Mouse (Mus musculus): Measurements from ENCODE around the gene Sh3bp5. TPM values are rescaled to one million over a fixed set of nuclear protein-coding genes. Genes with fewer than 3 reads are reported as not detected.
"Not testable (repeated sequence)": the region's sequence is repeated elsewhere in the genome, so short reads cannot be mapped to it uniquely, and the experiment has no call there.

Sh3bp5 gene
- polyA plus RNA-seq, 1 experiment from 2014 or later, result 9.9 TPM

DNA sequence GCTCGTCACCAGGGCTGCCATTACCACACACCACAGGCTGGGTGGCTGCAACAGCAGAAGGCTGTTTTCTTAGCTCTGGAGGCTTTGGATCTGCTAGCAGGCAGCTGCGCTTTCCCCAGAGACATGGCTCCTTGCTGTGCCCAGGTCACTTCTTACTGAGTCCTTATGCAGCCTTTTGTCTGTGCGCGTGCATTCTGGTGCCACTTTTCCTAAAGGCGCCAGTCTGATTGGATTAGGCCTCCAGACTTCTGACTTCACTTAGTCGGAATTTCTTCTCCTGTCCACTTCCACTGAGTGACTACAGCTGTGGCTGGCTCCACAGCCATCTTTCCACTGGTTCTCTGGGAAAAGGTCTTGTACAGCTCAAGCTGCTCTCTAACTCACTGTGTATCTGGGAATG lies 27.0 kb upstream of the Sh3bp5 start:
- Histone ChIP-seq H3K4me3 (ENCODE audit: low read depth, low read length) (no peak overlapping the region), H3K9me3 (ENCODE audit: control insufficient read depth, low read length) (no peaks in the 10 kb centered on the region), H3K9ac (ENCODE audit: low read length) (no peak overlapping the region), H3K27me3 (ENCODE audit: control insufficient read depth, insufficient read depth, low read length) (no peaks in the 10 kb centered on the region), H3K4me2 (replicated peaks; ENCODE audit: low read depth) (no peak overlapping the region), H3K4me1 (replicated peaks; ENCODE audit: control insufficient read depth, insufficient read depth) (no peaks in the 10 kb centered on the region), H3K36me3 (ENCODE audit: control insufficient read depth, insufficient read depth, low read length) (no peaks in the 10 kb centered on the region), H3K27ac (replicated peaks) (peak overlapping the region; percentile 58)
- 48% methylated on average over 6 of the region's 6 CpGs for WGBS
- DNase-seq (ENCODE audit: low spot score) (no peak), ATAC-seq (ENCODE audit: low FRiP score, low TSS enrichment) (peak; percentile 59; the same call in 1 of the 2 replicates)
- no peak for TF ChIP-seq CTCF (IDR thresholded peaks at IDR 0.05; ENCODE audit: low read depth)
- no peak for TF ChIP-seq EP300 (optimal IDR thresholded peaks at IDR 0.05)

DNA sequence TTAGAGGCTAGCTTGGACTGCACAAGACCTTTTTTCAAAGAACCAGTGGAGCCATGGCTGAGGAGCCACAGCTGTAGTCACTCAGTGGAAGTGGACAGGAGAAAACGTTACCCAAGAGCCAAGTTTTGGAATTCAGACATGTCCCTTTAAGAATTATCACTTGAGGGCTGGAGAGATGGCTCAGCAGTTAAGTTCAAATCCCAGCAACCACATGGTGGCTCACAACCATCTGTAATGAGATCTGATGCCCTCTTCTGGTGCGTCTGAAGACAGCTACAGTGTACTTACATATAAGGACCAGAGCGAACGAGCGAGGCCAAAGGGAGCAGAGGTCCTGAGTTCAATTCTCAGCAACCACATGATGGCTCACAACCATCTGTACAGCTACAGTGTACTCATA lies 26.3 kb upstream of the Sh3bp5 start:
- not testable (repeated sequence) for DNase-seq (ENCODE audit: low spot score); H3K4me1 ChIP-seq (replicated peaks; ENCODE audit: control insufficient read depth, insufficient read depth); H3K36me3 ChIP-seq (ENCODE audit: control insufficient read depth, insufficient read depth, low read length); H3K27ac ChIP-seq (replicated peaks); H3K4me3 ChIP-seq (ENCODE audit: low read depth, low read length); H3K9me3 ChIP-seq (ENCODE audit: control insufficient read depth, low read length); H3K4me2 ChIP-seq (replicated peaks; ENCODE audit: low read depth); H3K9ac ChIP-seq (ENCODE audit: low read length); H3K27me3 ChIP-seq (ENCODE audit: control insufficient read depth, insufficient read depth, low read length); ATAC-seq (ENCODE audit: low FRiP score, low TSS enrichment)
- WGBS, result 73% methylated on average over 5 of the region's 5 CpGs
- TF ChIP-seq CTCF (IDR thresholded peaks at IDR 0.05; ENCODE audit: low read depth), result peak; percentile 46

DNA sequence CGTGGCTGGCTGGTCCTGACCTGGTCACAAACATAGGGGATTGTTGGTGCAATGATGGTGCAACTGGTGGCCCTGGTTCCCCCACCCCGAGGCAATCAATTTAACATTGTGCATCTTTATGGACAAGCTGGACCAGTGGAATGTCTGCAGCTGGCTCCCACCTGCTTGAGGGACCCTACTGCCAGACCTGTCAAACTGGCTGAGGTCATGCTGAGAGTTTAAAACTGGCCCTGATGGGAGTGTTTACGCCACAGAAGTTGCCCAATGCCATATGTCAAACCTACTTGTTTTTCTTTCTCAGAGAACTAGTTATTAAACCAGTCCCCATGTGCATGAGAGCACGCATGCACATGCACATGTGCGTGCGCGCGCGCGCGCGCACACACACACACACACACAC lies 22.1 kb upstream of the Sh3bp5 start:
- WGBS, result 83% methylated on average over 12 of the region's 12 CpGs
- DNase-seq (ENCODE audit: low spot score) (no peak), ATAC-seq (ENCODE audit: low FRiP score, low TSS enrichment) (no peak)
- Histone ChIP-seq H3K27me3 (ENCODE audit: control insufficient read depth, insufficient read depth, low read length) (no peaks in the 10 kb centered on the region), H3K4me2 (replicated peaks; ENCODE audit: low read depth) (no peak overlapping the region), H3K4me3 (ENCODE audit: low read depth, low read length) (no peak overlapping the region), H3K9me3 (ENCODE audit: control insufficient read depth, low read length) (no peaks in the 10 kb centered on the region), H3K27ac (replicated peaks) (no peak overlapping the region), H3K4me1 (replicated peaks; ENCODE audit: control insufficient read depth, insufficient read depth) (no peaks in the 10 kb centered on the region), H3K36me3 (ENCODE audit: control insufficient read depth, insufficient read depth, low read length) (no peaks in the 10 kb centered on the region), H3K9ac (ENCODE audit: low read length) (no peak overlapping the region)
- no peak for TF ChIP-seq EP300 (optimal IDR thresholded peaks at IDR 0.05)
- TF ChIP-seq CTCF (IDR thresholded peaks at IDR 0.05; ENCODE audit: low read depth), result no peak

DNA sequence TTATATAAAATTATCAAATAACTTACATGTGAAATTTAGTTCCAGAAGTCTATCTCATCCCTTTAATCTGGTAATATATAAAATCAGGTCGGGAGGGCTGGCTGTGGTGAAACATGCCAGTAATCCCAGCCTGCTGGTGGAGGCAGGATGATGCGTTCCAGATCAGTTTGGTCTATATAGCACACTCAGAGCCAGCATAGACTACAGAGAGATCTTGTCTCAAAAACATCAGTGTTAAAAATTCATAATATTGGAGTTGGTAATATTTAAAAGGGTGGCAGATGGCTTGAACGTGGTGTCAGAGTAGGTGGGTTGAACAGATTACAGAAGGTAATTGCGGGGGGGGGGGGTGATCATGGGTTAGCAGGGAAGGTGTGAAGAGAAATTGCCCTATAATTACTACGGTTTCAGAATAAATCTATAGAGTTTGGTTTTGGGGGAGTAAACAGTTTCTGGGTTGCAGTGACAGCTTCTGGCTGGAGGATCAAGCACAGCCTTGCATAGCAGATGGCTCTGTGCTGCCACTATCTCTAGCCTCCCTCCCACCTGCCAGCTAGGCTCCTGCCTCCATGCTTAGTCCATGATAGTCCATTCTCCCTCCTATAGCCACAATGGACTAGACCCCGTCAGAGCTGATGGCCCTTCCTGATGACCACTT lies 20.3 kb upstream of the Sh3bp5 start:
- Histone ChIP-seq H3K36me3 (ENCODE audit: control insufficient read depth, insufficient read depth, low read length) (no peaks in the 10 kb centered on the region), H3K9me3 (ENCODE audit: control insufficient read depth, low read length) (no peaks in the 10 kb centered on the region), H3K4me1 (replicated peaks; ENCODE audit: control insufficient read depth, insufficient read depth) (no peaks in the 10 kb centered on the region), H3K27ac (replicated peaks) (no peak overlapping the region), H3K4me3 (ENCODE audit: low read depth, low read length) (no peak overlapping the region), H3K27me3 (ENCODE audit: control insufficient read depth, insufficient read depth, low read length) (no peaks in the 10 kb centered on the region), H3K9ac (ENCODE audit: low read length) (no peak overlapping the region), H3K4me2 (replicated peaks; ENCODE audit: low read depth) (no peak overlapping the region)
- WGBS, result 73% methylated on average over 6 of the region's 6 CpGs
- DNase-seq (ENCODE audit: low spot score), result no peak
- no peak for TF ChIP-seq CTCF (IDR thresholded peaks at IDR 0.05; ENCODE audit: low read depth)
- TF ChIP-seq EP300 (optimal IDR thresholded peaks at IDR 0.05), result no peak
- no peak for ATAC-seq (ENCODE audit: low FRiP score, low TSS enrichment)

DNA sequence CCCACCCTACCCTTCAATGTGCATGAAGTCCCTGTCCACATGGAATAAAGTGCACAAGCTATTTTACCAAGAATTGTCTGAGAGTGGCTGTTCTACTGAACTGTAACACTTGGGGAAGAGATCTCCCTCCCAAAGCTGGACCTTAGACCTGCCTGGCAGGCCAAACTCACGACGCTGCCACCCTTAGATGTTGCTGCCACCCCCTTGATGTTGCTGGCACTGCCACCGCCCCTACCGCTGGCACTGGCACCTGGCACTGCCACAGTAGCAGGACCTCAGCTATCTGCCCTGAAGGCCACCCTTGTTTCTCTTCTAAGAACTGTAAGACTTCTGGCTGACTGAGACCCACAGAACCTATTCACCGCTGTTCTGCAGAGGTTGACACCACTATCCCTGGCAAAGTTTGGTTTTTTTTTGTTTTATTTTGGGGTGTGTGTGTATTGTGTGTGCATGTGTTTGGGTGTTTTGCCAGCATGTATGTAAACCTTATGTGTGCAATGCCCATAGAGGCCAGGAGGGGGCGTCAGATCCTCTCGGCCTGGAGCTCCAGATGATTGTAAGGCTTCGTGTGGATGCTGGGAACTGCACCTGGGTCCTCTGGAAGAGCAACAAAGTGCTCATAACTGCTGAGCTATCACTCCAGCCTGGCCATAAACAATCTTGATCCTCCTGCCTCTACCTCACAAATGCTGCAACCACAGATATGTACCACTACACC lies 19.1 kb upstream of the Sh3bp5 start:
- 84% methylated on average over 8 of the region's 8 CpGs for WGBS
- DNase-seq (ENCODE audit: low spot score), result no peak
- no peak for TF ChIP-seq EP300 (optimal IDR thresholded peaks at IDR 0.05)
- TF ChIP-seq CTCF (IDR thresholded peaks at IDR 0.05; ENCODE audit: low read depth), result peak; percentile 35; the same call in 1 of the 2 replicates
- no peak for ATAC-seq (ENCODE audit: low FRiP score, low TSS enrichment)
- Histone ChIP-seq H3K36me3 (ENCODE audit: control insufficient read depth, insufficient read depth, low read length) (no peaks in the 10 kb centered on the region), H3K4me1 (replicated peaks; ENCODE audit: control insufficient read depth, insufficient read depth) (no peaks in the 10 kb centered on the region), H3K4me2 (replicated peaks; ENCODE audit: low read depth) (no peak overlapping the region), H3K9me3 (ENCODE audit: control insufficient read depth, low read length) (no peaks in the 10 kb centered on the region), H3K27ac (replicated peaks) (no peak overlapping the region), H3K9ac (ENCODE audit: low read length) (no peak overlapping the region), H3K27me3 (ENCODE audit: control insufficient read depth, insufficient read depth, low read length) (no peaks in the 10 kb centered on the region), H3K4me3 (ENCODE audit: low read depth, low read length) (no peak overlapping the region)

DNA sequence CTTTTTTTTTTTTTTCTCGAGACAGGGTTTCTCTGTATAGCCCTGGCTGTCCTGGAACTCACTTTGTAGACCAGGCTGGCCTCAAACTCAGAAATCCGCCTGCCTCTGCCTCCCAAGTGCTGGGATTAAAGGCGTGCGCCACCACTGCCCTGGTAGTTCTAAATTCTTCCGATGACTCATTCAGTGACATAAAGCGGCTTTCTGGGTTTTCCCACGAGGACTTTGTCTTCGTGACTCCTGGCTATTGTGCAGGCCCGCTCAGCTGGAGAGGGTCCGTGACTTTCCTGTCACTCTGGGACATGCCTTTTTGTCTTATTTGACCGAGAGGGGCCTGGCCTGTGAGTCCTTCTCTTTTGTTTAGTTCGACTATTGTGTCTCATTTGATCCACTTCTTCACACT lies 18.1 kb upstream of the Sh3bp5 start:
- ATAC-seq (ENCODE audit: low FRiP score, low TSS enrichment); H3K27me3 ChIP-seq (ENCODE audit: control insufficient read depth, insufficient read depth, low read length); H3K9ac ChIP-seq (ENCODE audit: low read length); H3K27ac ChIP-seq (replicated peaks); H3K4me1 ChIP-seq (replicated peaks; ENCODE audit: control insufficient read depth, insufficient read depth); H3K4me2 ChIP-seq (replicated peaks; ENCODE audit: low read depth); H3K4me3 ChIP-seq (ENCODE audit: low read depth, low read length); H3K9me3 ChIP-seq (ENCODE audit: control insufficient read depth, low read length); DNase-seq (ENCODE audit: low spot score); H3K36me3 ChIP-seq (ENCODE audit: control insufficient read depth, insufficient read depth, low read length): not testable (repeated sequence)
- WGBS, result 75% methylated on average over 12 of the region's 12 CpGs
